Mouse (Mus musculus): Measurements from ENCODE around the gene 4930579F01Rik.

- TF ChIP-seq EP300 (IDR thresholded peaks at IDR 0.05; ENCODE audit: insufficient read depth, low read depth, low read length) (no peak), POLR2A (IDR thresholded peaks at IDR 0.05; ENCODE audit: insufficient read depth, low read length) (no peak), CTCF (IDR thresholded peaks at IDR 0.05; ENCODE audit: low read depth, low read length) (no peak)
These were observed 7.4 kb downstream of the 4930579F01Rik start for GRCm38 (mm10) chr3:138185995-138186930.

Measured in ES-Bruce4 (cell line).